Mouse (Mus musculus): Measurements from ENCODE around the gene Tbx1. TPM values are rescaled to one million over a fixed set of nuclear protein-coding genes. Genes with fewer than 3 reads are reported as not detected.

Gene Tbx1
- polyA plus RNA-seq, 1 experiment from 2014 or later, result 3.8 TPM

- H3K4me2 ChIP-seq (ENCODE audit: low read depth), result no peak overlapping the region
- H3K27me3 ChIP-seq (ENCODE audit: control insufficient read depth, insufficient read depth, low read length), result no peaks in the 10 kb centered on the region
- H3K9me3 ChIP-seq (ENCODE audit: control insufficient read depth, low read length), result no peaks in the 10 kb centered on the region
- DNase-seq (ENCODE audit: low spot score) (peak; percentile 48), ATAC-seq (ENCODE audit: insufficient read depth, low FRiP score, low TSS enrichment) (no peak)
- WGBS, result 60% methylated on average over 17 of the region's 17 CpGs
- H3K4me1 ChIP-seq (ENCODE audit: control insufficient read depth, insufficient read depth, low read length), result peaks cover 23% of the 10 kb centered on the region
- H3K9ac ChIP-seq (ENCODE audit: low read length), result no peak overlapping the region
- no peaks in the 10 kb centered on the region for H3K36me3 ChIP-seq (ENCODE audit: control insufficient read depth, insufficient read depth, low read length)
- no peak overlapping the region for H3K27ac ChIP-seq (ENCODE audit: low read depth, low read length)
- H3K4me3 ChIP-seq (ENCODE audit: low read depth, low read length), result no peak overlapping the region
Observed at GRCm38 (mm10) chr16:18555235-18555935, 35.1 kb downstream of the Tbx1 start.

GRCm38 (mm10) chr16:18554721-18555120, 35.8 kb downstream of the Tbx1 start:
- H3K9ac ChIP-seq (ENCODE audit: low read length), result no peak overlapping the region
- peaks cover 23% of the 10 kb centered on the region for H3K4me1 ChIP-seq (ENCODE audit: control insufficient read depth, insufficient read depth, low read length)
- ATAC-seq (ENCODE audit: insufficient read depth, low FRiP score, low TSS enrichment) (no peak), DNase-seq (ENCODE audit: low spot score) (no peak)
- no peak overlapping the region for H3K4me2 ChIP-seq (ENCODE audit: low read depth)
- H3K27me3 ChIP-seq (ENCODE audit: control insufficient read depth, insufficient read depth, low read length), result no peaks in the 10 kb centered on the region
- WGBS, result 59% methylated on average over 2 of the region's 2 CpGs
- H3K9me3 ChIP-seq (ENCODE audit: control insufficient read depth, low read length), result no peaks in the 10 kb centered on the region
- H3K36me3 ChIP-seq (ENCODE audit: control insufficient read depth, insufficient read depth, low read length), result no peaks in the 10 kb centered on the region
- no peak overlapping the region for H3K4me3 ChIP-seq (ENCODE audit: low read depth, low read length)
- no peak overlapping the region for H3K27ac ChIP-seq (ENCODE audit: low read depth, low read length)

- H3K27ac ChIP-seq (ENCODE audit: low read depth, low read length), result no peak overlapping the region
- H3K4me1 ChIP-seq (ENCODE audit: control insufficient read depth, insufficient read depth, low read length), result peaks cover 23% of the 10 kb centered on the region
- peak; percentile 53 for DNase-seq (ENCODE audit: low spot score)
- no peak for ATAC-seq (ENCODE audit: insufficient read depth, low FRiP score, low TSS enrichment)
- 48% methylated on average over 11 of the region's 11 CpGs for WGBS
- H3K36me3 ChIP-seq (ENCODE audit: control insufficient read depth, insufficient read depth, low read length), result no peaks in the 10 kb centered on the region
- H3K9me3 ChIP-seq (ENCODE audit: control insufficient read depth, low read length), result no peaks in the 10 kb centered on the region
- no peak overlapping the region for H3K4me3 ChIP-seq (ENCODE audit: low read depth, low read length)
- no peaks in the 10 kb centered on the region for H3K27me3 ChIP-seq (ENCODE audit: control insufficient read depth, insufficient read depth, low read length)
- H3K9ac ChIP-seq (ENCODE audit: low read length), result no peak overlapping the region; the same call in 1 of the 2 replicates
- no peak overlapping the region for H3K4me2 ChIP-seq (ENCODE audit: low read depth)
Observed at GRCm38 (mm10) chr16:18552106-18552710, 38.3 kb downstream of the Tbx1 start.

- Histone ChIP-seq H3K4me1 (ENCODE audit: control insufficient read depth, insufficient read depth, low read length) (peaks cover 23% of the 10 kb centered on the region), H3K9me3 (ENCODE audit: control insufficient read depth, low read length) (no peaks in the 10 kb centered on the region), H3K9ac (ENCODE audit: low read length) (no peak overlapping the region), H3K27ac (ENCODE audit: low read depth, low read length) (no peak overlapping the region), H3K27me3 (ENCODE audit: control insufficient read depth, insufficient read depth, low read length) (no peaks in the 10 kb centered on the region), H3K4me2 (ENCODE audit: low read depth) (no peak overlapping the region), H3K36me3 (ENCODE audit: control insufficient read depth, insufficient read depth, low read length) (no peaks in the 10 kb centered on the region), H3K4me3 (ENCODE audit: low read depth, low read length) (no peak overlapping the region)
- ATAC-seq (ENCODE audit: insufficient read depth, low FRiP score, low TSS enrichment) (no peak), DNase-seq (ENCODE audit: low spot score) (peak; percentile 73)
- WGBS, result 10% methylated on average over 9 of the region's 9 CpGs
Observed at GRCm38 (mm10) chr16:18551604-18552003, 38.9 kb downstream of the Tbx1 start.

GRCm38 (mm10) chr16:18547891-18548290, 42.6 kb downstream of the Tbx1 start:
- Histone ChIP-seq H3K4me1 (ENCODE audit: control insufficient read depth, insufficient read depth, low read length) (peaks cover 19% of the 10 kb centered on the region), H3K4me3 (ENCODE audit: low read depth, low read length) (no peak overlapping the region), H3K9ac (ENCODE audit: low read length) (no peak overlapping the region), H3K9me3 (ENCODE audit: control insufficient read depth, low read length) (no peaks in the 10 kb centered on the region), H3K27ac (ENCODE audit: low read depth, low read length) (no peak overlapping the region), H3K27me3 (ENCODE audit: control insufficient read depth, insufficient read depth, low read length) (no peaks in the 10 kb centered on the region), H3K36me3 (ENCODE audit: control insufficient read depth, insufficient read depth, low read length) (no peaks in the 10 kb centered on the region), H3K4me2 (ENCODE audit: low read depth) (no peak overlapping the region)
- WGBS, result 89% methylated on average over 5 of the region's 5 CpGs
- ATAC-seq (ENCODE audit: insufficient read depth, low FRiP score, low TSS enrichment), result no peak
- DNase-seq (ENCODE audit: low spot score), result no peak

GRCm38 (mm10) chr16:18543151-18543829, 47.2 kb downstream of the Tbx1 start:
- no peak overlapping the region for H3K4me3 ChIP-seq (ENCODE audit: low read depth, low read length)
- no peak overlapping the region for H3K9ac ChIP-seq (ENCODE audit: low read length)
- 66% methylated on average over 8 of the region's 8 CpGs for WGBS
- no peaks in the 10 kb centered on the region for H3K9me3 ChIP-seq (ENCODE audit: control insufficient read depth, low read length)
- H3K4me2 ChIP-seq (ENCODE audit: low read depth), result no peak overlapping the region
- no peak for DNase-seq (ENCODE audit: low spot score)
- no peak for ATAC-seq (ENCODE audit: insufficient read depth, low FRiP score, low TSS enrichment)
- H3K4me1 ChIP-seq (ENCODE audit: control insufficient read depth, insufficient read depth, low read length), result no peaks in the 10 kb centered on the region
- H3K27ac ChIP-seq (ENCODE audit: low read depth, low read length), result no peak overlapping the region
- no peaks in the 10 kb centered on the region for H3K36me3 ChIP-seq (ENCODE audit: control insufficient read depth, insufficient read depth, low read length)
- no peaks in the 10 kb centered on the region for H3K27me3 ChIP-seq (ENCODE audit: control insufficient read depth, insufficient read depth, low read length)

- no peak for ATAC-seq (ENCODE audit: insufficient read depth, low FRiP score, low TSS enrichment)
- no peaks in the 10 kb centered on the region for H3K27me3 ChIP-seq (ENCODE audit: control insufficient read depth, insufficient read depth, low read length)
- no peak for DNase-seq (ENCODE audit: low spot score)
- no peaks in the 10 kb centered on the region for H3K9me3 ChIP-seq (ENCODE audit: control insufficient read depth, low read length)
- no peak overlapping the region for H3K4me3 ChIP-seq (ENCODE audit: low read depth, low read length)
- H3K9ac ChIP-seq (ENCODE audit: low read length), result no peak overlapping the region
- H3K4me2 ChIP-seq (ENCODE audit: low read depth), result no peak overlapping the region
- no peak overlapping the region for H3K27ac ChIP-seq (ENCODE audit: low read depth, low read length)
- WGBS, result 82% methylated on average over 6 of the region's 6 CpGs
- no peaks in the 10 kb centered on the region for H3K4me1 ChIP-seq (ENCODE audit: control insufficient read depth, insufficient read depth, low read length)
- no peaks in the 10 kb centered on the region for H3K36me3 ChIP-seq (ENCODE audit: control insufficient read depth, insufficient read depth, low read length)
Observed at GRCm38 (mm10) chr16:18539281-18539680, 51.2 kb downstream of the Tbx1 start.

GRCm38 (mm10) chr16:18537407-18537990, 53.0 kb downstream of the Tbx1 start:
- Histone ChIP-seq H3K36me3 (ENCODE audit: control insufficient read depth, insufficient read depth, low read length) (no peaks in the 10 kb centered on the region), H3K4me2 (ENCODE audit: low read depth) (no peak overlapping the region), H3K9me3 (ENCODE audit: control insufficient read depth, low read length) (no peaks in the 10 kb centered on the region), H3K9ac (ENCODE audit: low read length) (no peak overlapping the region), H3K27me3 (ENCODE audit: control insufficient read depth, insufficient read depth, low read length) (no peaks in the 10 kb centered on the region), H3K4me3 (ENCODE audit: low read depth, low read length) (no peak overlapping the region), H3K4me1 (ENCODE audit: control insufficient read depth, insufficient read depth, low read length) (no peaks in the 10 kb centered on the region), H3K27ac (ENCODE audit: low read depth, low read length) (no peak overlapping the region)
- WGBS, result 89% methylated on average over 3 of the region's 3 CpGs
- ATAC-seq (ENCODE audit: insufficient read depth, low FRiP score, low TSS enrichment) (no peak), DNase-seq (ENCODE audit: low spot score) (no peak)

Data from neural tube, embryonic 11.5 days (tissue).